Mouse (Mus musculus) T-helper 17 cell (primary cell): ENCODE data around the gene Camk2b.
"Not testable (repeated sequence)": the region's sequence is repeated elsewhere in the genome, so short reads cannot be mapped to it uniquely, and the experiment has no call there.

ENCODE experiments used
- in situ Hi-C, 2 experiments: fragments of 300-600 bp; cut with MboI, MseI; formaldehyde crosslinking; loops; 1 replicate in 1 of 2; 2 replicates in 1 of 2; pipeline ENCODE4 v1.15.1; 2025; ENCODE audit warnings: high pct_unique_total_duplicates in 2 of 2

Camk2b gene

DNA sequence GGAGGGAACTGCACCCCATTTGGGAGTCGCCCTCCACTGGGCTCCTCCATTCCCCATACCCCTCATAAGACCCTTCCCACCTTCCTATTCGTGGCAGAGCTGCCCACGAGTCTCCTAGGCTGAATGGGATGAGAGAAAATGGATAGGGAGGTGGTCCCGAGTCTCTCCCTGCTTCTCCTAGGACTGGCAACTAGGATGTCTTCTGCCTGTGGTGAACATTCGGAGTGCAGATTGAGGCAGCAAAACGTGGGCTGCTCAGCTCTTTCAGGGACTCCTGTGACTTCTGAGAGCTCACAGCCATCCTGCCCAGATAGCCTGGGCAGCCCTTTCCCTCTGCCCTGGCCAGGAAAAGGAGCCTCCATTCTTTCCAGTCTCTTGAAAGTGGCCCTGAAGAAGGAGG lies at the start of gene Camk2b:
TSS of gene Camk2b (minus strand) at position 187 of the 400 bp plus-strand sequence.
- in situ Hi-C loops: no loop called here

DNA sequence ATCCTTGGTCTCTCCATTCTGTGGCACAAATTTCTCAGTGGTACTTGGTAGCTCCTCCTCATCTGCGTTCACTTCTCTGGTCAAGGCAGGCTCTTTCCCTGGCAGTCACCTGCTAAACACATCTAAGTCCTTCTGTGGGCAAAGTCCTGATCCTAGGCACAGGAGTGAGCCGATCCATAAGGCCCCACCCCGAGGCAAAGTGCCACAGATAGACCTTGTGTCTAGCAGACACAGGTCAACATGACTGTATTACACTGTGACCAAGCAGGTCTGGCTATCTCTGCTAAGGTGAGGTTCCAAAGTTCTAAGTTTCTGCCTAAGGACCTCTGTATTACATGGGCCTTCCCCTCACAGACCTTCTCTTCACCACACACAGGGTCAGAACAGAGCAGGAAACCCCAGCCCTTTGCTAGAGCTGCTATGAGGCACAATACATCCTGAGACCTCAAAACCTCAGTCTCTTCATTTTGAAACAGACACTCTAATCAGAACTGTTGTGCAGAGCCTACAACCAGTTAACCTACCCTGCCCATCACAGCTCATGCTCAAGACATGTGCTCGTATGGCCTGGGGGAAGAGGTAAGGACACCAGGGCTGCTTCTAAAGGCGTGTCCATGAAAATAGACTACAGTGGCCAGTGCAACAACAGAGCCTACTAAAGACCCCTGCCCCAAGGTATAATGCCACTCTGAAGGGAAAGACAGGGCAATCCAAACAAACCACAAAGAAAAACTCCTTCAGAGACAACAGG lies 45.7 kb upstream of the Camk2b start:
- in situ Hi-C loops: no loop called here

DNA sequence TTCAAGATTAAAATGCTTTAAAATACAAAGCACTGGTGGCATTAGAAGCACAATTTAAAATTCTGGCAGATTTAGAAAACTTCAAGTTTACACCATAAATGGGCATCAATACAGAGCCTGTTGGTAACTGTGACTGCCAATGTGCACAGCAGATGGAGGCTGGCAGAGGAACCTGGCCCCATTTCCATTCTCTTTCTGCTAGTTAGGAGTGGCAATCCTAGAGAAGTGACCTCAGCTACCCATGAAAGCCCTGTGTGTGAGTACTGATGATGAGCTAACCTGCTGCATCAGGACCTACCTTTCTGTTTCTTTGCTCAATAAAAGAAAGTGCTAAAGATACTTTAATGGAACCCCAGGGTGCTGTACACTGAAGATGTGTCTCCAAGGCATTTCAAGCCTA lies 43.8 kb upstream of the Camk2b start:
- in situ Hi-C loops: loop anchor here in 1 of 2 experiments (5.0 kb wide), 1 partner anchor 48 kb away; no protein-coding TSS in a partner anchor

DNA sequence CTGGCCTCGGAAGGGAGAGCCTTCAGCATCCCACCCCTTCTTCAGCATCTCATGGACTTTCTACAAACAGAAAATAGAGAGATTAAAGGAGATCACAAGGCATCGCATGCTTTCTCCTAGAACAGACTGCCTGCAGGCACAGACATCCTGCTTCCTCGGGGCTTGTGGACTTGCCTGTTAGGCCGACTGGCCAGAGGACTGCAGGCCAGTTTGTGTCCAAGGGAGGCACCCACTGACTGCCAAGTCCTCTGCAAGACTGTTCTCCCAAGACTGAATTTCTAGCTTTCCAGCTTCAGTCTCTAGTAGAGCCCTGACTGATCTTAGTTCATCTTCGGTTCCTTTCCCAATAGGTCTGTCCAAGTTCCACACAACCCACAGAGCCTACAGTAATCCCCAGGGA lies 42.1 kb upstream of the Camk2b start:
- in situ Hi-C loops: loop anchor here in 1 of 2 experiments (5.0 kb wide), 1 partner anchor 46 kb away; no protein-coding TSS in a partner anchor

DNA sequence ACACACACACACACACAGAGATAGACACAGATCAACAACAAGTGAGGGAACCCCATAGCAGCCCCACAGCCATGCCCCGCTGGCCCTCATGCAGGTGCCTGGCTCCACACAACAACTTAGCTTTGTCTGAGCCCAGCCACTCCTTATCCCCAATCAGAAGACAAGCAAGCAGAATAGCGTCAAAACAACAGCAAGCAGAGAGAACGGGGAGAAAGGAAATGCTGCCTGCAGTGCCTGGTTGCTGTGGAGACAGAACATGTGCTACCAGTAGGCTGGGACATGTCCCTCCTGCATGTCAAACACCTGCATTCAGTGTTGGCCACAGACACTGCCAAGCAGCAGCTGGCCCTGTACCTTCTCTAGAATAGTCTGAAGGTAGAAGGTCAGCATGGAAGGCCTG lies 41.6 kb upstream of the Camk2b start:
- in situ Hi-C loops: loop anchor here in 1 of 2 experiments (5.0 kb wide), 1 partner anchor 45 kb away; no protein-coding TSS in a partner anchor

DNA sequence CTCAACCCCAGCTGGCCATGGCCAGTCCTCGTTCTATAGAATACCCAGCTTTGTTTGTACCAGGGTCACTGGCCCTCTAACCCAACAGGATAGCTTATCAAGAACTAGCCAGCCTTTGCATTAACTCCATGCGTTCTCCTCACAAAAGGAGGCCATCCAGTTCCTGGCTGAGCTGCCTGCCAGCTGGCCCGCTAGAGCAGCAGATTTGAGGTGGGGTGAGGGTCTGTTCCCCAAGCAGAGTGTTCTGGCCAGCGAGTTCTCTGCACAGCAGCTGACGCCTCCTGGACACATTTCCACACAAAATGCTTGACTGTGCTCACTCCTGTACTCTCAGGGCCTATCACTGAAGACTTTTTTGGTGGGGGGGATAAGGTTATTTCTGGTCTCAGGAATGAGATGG lies 38.6 kb upstream of the Camk2b start:
- in situ Hi-C loops: loop anchor here in 1 of 2 experiments (5.0 kb wide), 1 partner anchor 42 kb away; no protein-coding TSS in a partner anchor

DNA sequence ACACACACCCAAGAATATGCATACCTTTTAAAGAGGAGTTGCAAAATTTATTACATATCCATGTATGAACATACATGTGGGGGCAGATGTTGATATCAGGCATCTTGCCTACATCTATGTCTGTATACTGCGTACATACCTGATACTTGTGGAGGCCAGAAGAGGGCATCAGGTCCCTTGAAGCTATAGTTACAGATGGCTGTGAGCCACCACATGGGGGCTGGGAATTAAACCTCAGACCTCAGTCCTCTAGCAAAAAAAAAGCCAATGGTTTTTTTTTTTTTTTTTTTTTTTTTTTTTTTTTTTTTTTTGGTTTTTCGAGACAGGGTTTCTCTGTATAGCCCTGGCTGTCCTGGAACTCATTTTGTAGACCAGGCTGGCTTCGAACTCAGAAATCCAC lies 30.5 kb upstream of the Camk2b start:
- in situ Hi-C loops: not testable (repeated sequence)

DNA sequence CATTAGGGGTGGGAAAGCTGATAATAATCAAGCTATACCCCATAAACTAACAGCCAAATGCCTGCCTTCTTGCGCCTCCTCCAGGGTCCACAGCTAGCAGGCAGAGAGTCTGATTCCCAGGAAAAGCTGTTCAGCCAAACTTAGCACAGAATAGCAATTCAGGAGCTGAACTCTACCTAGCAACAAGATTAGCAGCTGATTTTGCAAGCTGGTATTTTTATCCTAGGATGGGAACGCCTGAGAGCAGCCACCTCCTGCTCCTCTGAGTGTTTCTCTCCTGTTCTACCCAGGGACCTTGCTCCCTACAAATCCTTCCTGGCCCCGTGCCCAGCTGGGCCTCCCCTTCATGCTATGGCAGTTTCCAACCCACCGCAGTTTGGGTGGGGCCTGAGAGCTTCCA lies 20.8 kb upstream of the Camk2b start:
- in situ Hi-C loops: no loop called here

DNA sequence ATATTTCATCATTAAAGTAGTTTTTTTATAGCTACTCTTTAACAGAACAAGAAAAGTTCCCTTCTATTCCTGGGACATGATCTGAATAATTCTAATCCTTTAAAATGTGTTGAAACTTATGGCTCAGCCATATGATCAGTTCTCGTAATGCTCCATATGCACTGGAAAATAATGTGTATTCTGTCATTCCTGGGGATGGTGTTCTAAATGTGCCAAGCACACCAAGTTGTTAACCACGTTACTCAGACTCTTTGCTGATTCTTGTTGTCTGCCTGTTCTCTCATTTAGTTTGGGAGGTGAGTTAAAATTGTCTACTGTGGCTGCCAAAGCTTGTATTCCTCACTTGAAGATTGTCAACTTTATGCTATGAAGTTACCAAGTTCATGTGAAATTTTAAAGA lies 12.6 kb upstream of the Camk2b start:
- in situ Hi-C loops: no loop called here

DNA sequence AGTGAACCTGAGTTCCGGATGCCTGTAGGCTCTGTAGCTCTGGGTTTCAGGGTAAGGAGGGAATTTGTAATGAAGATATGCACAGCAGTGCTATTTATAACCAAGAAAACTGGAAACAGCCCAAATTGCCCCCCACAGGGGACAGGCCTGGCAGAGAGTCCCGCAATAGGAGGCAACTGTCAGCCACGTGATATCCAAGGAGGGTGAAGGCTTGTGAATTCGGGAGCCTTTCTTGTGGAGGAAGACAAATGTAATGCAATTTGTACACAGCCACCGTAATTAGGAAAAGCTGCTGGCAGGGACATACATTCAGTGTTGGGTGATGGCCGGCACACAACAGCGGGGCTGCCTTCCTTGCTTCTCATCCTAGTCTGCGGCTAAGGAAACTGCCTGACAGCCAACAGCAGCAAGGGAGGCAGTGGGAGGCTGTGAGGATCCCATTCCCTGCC lies 9.5 kb upstream of the Camk2b start:
- in situ Hi-C loops: no loop called here

DNA sequence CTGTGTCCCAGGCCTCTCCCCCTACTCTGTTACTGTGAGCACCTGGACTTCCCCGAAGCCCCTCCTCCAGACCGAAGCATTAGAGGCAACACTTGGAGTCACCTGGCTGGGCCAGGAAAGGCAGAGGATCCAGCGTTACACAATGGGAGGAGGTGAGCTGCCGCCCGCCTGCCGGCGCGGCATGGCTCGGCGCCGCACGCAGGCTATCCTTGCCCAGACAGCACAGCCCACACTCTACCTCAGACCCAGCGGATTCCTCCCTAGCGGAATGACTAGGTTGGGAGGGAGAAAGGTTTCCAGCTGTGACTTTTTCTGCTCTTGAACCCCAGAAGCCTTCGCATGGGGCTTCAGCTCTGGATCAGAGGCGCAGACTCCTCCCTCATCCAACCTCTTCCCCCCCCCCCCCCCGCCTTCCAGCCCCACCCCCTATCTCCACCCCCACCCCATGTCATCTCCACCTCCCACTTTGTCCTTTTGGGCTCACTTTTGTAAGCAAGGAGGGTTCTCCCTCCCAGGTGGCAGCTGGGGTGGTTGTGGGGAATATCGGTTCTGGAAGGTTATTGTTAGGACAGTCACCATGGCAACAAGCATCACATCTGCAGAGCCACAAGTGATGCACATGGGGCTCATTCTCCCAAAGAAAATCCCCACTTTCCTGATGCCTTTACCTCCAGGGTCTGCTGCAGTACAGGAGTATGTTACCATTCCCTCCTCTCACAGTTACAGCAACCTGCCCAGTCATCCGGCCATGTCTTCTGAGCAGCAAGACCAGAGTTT lies 2.2 kb upstream of the Camk2b start:
- in situ Hi-C loops: no loop called here

DNA sequence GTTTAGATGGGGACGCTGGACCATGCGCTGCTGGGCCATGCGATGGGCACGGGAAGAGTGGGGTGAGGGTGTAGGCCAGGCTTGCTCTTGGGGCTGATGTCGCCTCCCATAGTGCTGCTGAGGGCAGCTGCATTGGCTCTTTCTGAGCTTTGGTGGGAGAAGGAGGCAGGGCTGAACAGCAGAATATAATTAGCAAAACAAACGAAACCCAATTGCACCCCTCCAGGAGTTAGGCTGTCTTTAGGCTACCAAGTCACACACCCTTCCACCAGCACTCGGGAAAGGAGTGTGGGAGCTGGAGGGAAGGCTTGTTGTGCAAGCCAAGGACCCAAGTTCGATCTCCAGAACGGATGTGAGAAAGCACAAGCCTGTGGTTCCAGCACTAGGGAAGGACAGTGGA lies 998 bp upstream of the Camk2b start:
- in situ Hi-C loops: no loop called here

DNA sequence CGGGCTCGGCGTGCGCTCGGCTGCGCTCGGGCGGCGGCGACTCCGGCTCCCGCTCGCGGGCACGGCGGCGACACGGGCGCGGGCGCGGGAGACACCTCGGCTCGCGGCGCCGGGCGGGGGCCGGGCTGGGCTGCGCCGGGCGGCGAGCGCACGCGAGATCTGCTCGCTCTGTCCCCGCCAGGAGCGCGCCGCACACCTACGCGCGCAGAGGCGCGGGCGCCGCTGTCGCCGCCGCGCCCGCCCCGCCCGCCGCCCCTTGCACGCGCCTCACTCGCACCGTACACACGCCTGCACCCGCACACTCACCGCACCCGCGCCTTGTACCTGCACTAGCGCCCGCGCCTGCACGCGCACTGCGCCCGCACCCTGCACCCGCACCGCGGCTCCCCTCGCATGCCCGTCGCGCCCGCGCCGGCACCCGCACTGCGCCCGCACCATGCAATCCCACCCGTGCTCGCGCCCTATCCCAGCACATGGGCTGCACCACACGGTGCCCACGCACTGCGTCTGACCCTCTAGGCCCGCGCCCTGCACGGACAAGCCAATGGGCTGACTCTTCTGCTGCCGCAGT lies 526 bp downstream of the Camk2b start:
- in situ Hi-C loops: no loop called here

DNA sequence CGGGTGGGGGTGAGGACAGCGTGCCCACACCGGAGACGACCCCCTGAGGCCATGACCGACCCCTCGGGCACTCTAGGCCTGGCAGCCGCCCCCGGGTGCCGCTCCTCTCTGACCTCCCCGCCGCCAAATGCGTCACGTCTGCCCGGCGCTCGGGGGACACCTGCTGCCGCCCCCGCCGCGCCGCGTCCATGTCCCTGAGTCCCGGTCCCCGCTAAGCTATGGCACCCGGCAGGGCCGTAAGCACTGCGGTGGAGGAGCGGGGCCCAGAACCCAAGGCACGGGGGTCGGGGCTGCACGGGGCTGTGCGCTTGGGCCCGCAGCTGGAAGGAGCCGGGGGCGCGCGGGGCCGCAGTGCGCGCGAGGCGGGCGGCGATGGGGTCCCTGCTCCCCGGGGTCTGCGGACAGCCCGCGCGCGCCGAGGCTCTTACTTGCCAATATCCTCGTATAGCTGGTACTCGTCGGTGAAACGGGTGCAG lies 1.1 kb downstream of the Camk2b start:
- in situ Hi-C loops: no loop called here

DNA sequence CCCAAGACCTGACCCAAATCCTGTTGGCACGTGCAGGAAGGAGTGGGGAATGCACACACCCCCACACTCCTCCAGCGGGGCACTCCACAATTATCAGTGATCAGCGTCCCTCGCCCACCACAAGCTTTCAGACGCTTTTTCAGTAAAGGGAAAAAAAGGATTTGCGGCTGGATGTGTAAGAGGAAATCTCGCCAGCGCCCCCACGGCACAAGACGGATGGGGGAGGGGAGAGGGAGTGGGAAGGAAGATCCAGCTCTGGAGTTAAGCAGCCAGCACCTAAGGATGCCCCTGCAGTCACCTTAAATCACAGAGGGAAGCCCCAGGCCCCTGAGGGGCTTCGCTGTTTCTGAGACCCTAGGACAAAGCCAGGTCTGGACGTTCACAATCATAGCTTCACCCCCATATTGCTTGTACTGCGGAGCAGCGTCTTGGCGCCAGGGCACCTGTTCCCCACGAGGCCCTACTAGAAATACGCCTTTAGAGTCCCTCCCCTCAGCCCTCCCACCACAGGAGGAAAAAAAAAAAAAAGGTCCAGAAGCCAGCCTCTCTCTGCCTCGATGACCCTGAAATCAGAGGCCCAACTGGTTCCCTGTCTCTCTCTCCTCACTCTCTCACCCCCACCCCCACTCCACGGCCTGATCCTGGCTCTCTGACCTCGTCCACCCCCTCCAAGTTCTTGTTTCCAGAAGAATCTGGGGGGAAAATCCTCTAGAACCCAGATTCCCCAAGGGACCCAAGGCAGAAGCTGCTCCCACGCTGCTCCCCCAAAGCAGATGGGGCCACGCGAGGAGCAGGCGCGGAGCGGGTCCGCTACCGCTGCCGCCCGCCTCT lies 1.7 kb downstream of the Camk2b start:
- in situ Hi-C loops: loop anchor here in 1 of 2 experiments (5.0 kb wide), 1 partner anchor 43 kb away; no protein-coding TSS in a partner anchor

DNA sequence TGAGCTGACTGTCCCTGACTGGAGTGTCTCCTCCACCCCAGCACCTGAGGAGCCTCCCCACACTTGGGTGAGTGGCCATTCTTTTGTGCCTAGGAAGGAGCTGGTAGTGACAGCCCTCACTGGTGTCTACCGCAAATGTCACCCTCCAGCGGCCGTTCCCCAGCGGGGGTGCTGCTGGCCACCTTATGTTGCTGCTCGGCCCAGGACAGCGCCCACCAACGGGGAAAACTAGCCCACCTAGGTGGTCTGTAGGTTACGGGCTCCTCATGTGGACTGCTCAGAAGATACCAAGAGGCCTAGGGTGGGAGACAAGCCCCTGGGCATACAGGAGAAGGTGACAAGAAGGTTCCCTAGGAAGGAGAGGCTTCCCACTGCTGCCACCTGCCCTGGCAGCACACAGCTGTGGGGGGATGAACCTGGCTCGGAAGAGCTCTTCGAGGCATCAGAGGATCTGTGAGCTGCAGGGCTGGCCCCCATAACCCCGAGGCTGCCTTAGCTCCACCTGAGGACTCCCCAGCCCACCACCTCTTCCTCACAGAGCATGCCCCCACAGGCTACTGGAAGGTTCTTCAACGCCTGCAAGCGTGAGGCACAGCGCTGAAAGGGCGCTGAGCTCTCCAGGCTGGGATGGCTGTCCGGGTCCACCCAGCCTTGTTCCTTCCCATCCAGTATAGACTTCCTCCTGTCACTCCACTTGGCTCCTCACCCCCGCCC lies 2.5 kb downstream of the Camk2b start:
- in situ Hi-C loops: loop anchor here in 1 of 2 experiments (5.0 kb wide), 1 partner anchor 44 kb away; no protein-coding TSS in a partner anchor

DNA sequence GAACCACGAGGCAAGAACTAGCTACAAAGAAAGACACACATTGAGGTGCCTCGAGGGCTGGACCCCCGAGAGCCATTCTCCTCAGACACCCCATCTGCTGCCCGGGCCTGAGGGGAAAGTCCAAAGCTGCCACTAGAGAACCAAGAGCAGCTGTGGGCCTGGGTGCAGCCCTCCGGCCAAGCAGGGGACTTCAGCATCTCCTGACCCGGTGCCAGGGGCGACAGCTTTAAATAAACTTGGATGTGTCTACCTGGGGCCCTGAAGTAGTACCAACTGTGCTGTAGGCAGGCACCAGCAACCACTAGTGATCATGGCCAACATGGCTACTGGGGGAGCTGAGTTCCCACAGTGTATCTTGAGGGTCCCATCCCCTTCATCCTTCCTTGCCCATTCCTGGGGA lies 3.1 kb downstream of the Camk2b start:
- in situ Hi-C loops: loop anchor here in 1 of 2 experiments (5.0 kb wide), 1 partner anchor 44 kb away; no protein-coding TSS in a partner anchor

DNA sequence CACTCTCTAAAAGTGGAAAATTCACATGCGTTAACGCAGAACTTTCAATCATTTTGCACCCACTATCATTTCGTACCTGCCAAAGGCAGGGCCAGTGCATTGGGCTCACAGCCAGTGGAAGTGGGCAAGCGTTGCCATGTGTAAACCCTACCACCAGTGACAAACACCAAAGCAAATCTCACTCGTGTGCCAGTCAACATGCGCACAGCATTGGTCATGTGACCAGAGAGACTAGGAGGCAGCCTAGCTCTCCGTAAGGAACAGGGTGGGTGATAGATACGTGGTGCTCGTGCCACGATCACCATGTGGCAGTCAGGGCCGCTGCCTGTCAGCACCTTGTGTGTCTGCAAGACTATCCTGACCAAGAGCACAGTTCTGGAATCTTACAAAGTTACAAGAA lies 3.8 kb downstream of the Camk2b start:
- in situ Hi-C loops: loop anchor here in 1 of 2 experiments (5.0 kb wide), 1 partner anchor 45 kb away; no protein-coding TSS in a partner anchor

DNA sequence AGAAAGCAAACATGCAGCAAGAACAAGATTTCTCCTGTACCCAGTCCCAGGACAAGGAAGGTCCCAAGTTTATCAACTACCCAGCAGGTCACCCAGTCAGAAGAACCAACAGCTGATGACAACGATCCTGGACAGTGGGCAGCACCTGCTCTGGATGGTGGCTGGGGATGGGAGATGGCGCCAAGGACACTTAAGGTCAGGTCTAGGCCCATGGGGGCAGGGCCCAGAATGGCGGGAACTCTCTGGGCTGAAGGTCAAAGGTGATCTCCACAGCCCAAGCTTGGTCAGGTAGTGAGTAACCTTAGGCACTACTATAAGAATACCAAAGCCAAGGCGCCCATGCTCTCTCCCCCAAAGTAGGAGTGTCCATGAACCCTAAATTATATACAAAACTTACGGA lies 4.3 kb downstream of the Camk2b start:
- in situ Hi-C loops: loop anchor here in 1 of 2 experiments (5.0 kb wide), 1 partner anchor 45 kb away; no protein-coding TSS in a partner anchor

DNA sequence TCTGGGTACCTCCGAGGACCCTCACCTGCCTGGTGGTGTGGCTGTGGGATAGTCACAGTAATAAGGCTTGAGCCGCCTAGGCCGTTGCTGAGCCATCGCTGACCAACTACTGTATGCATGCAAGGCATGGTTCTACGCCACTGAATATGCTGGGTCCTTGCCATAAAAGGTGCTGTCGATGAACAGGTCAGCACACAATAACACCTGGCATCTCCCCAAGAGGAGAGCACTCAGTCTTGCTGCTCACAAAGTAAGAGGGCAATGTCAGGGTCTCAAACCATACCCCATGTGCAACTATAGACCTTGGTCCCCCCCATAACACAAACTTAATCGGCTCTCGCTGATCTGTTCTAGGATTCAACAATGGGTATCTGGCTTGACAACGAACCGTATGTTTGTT lies 7.0 kb downstream of the Camk2b start:
- in situ Hi-C loops: no loop called here
